Mouse (Mus musculus): ENCODE measurements around the gene Krt222.

GRCm38 (mm10) chr11:99284011-99284410 is 40.1 kb upstream of the Krt222 start:
- TF ChIP-seq POLR2A (IDR thresholded peaks at IDR 0.05; ENCODE audit: insufficient read depth, low read depth, low read length) (no peak), CTCF (IDR thresholded peaks at IDR 0.05) (no peak), EP300 (IDR thresholded peaks at IDR 0.05; ENCODE audit: insufficient read depth, low read depth, low read length) (no peak)

Data from heart, adult 2 months (tissue).